Mouse (Mus musculus) hindbrain, postnatal 0 days (tissue): ENCODE measurements at regions not wholly inside any gene's neighbourhood (a gene's known extent, or its start where the extent isn't known, plus 50 kb on each side); places are given as distances from the start of the nearest gene placed in this dataset.

Experiments
- ATAC-seq: fragments of 200-750 bp; cut with Nextera tagmentation; 2 replicates; pipeline ENCODE4 v1.8.0; 2017; ENCODE audit warnings: mild to moderate bottlenecking, moderate TSS enrichment, moderate library complexity
- DNase-seq: peaks from one replicate; pipeline ENCODE4 v3.0.0-alpha.2; 2015; ENCODE audit warnings: low spot score
- H3K27ac ChIP-seq: fragments of 300-500 bp; sonication (generic); 2 replicates; pipeline ENCODE4 v1.5.1; 2014; ENCODE audit warnings: mild to moderate bottlenecking
- H3K27me3 ChIP-seq: fragments of 300-500 bp; sonication (generic); 2 replicates; pipeline ENCODE4 v1.6.1; 2014; ENCODE audit warnings: low read length, mixed read lengths; ENCODE audit not compliant: insufficient read depth
- H3K36me3 ChIP-seq: fragments of 300-500 bp; sonication (generic); 2 replicates; pipeline ENCODE4 v1.6.1; 2014; ENCODE audit warnings: low read length, mixed read lengths; ENCODE audit not compliant: insufficient read depth
- H3K4me1 ChIP-seq: fragments of 300-500 bp; sonication (generic); 2 replicates; pipeline ENCODE4 v1.6.1; 2014; ENCODE audit warnings: antibody characterized with exemption, low read length, mixed read lengths; ENCODE audit not compliant: insufficient read depth
- H3K4me2 ChIP-seq: fragments of 300-500 bp; sonication (generic); 2 replicates; pipeline ENCODE4 v1.6.1; 2014; ENCODE audit warnings: low read depth, mild to moderate bottlenecking, low read length, moderate library complexity, mixed read lengths
- H3K4me3 ChIP-seq: fragments of 300-500 bp; sonication (generic); 2 replicates; pipeline ENCODE4 v1.5.1; 2014; ENCODE audit warnings: low read length
- H3K9ac ChIP-seq: fragments of 300-500 bp; sonication (generic); replicated peaks from 2 replicates; pipeline ENCODE4 v1.6.1; 2014; ENCODE audit warnings: mild to moderate bottlenecking, low read length, moderate library complexity, mixed read lengths
- H3K9me3 ChIP-seq: fragments of 300-500 bp; sonication (generic); 2 replicates; pipeline ENCODE4 v1.6.1; 2016; ENCODE audit warnings: low read length, mixed read lengths
- CTCF ChIP-seq: IDR thresholded peaks from 2 replicates; pipeline ENCODE4 v1.5.1; 2016; ENCODE audit warnings: antibody characterized with exemption, control low read depth, low read depth
- WGBS: fragments of 180-500 bp; shearing (Covaris S2); extraction: QIAGEN DNeasy Blood & Tissue Kit; methylation state at CpG from one replicate; pipeline ENCODE4 v1.1.7; 2014; 5-methylcytosine and 5-hydroxymethylcytosine counted together

DNA sequence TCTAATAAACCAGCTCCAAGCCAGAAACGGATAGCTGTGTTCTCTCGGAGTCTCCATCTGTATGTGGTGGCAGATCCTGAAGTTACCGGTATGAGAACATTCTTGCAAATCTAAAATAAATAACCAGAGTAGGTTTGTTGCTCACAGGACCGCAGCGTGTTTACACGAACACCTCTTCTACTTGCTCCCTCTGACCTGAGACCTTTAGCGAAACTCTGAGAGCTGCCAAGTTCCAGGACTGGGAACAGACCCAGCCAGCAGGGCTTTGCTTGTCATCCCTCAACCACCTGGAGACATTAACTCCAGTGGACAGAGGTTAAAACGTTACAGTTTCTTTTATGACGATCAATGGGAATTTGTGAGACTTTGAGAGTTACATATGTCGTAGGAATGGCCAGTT lies 407.5 kb downstream of the Klf5 start:
- ATAC-seq (no peak), DNase-seq (no peak)
- Histone ChIP-seq H3K27me3 (no peaks in the 10 kb centered on the region), H3K9me3 (no peaks in the 10 kb centered on the region), H3K36me3 (no peaks in the 10 kb centered on the region), H3K4me2 (no peak overlapping the region), H3K4me3 (no peak overlapping the region), H3K9ac (no peak overlapping the region), H3K4me1 (no peaks in the 10 kb centered on the region), H3K27ac (no peak overlapping the region)
- WGBS: 91% methylated on average over 10 of the region's 10 CpGs
- TF ChIP-seq CTCF: no peak

DNA sequence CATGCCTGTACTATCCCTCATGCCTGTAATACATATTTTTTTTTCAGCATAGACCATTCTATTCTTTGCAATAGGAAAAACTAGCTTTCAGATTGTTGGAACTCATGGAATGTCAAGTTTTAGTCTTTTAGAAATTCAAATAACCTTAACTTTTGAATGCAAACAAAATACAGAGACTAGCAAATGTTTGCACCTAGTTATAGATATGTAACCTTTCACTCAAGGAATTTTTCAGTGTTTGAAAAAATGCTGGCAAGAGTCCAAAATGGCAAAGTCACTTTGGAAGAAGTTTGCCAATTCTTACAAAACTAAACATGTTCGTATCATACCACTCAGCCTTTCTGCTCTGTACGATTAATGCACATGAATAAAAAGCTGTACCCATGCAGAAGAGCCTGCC lies 409.6 kb downstream of the Klf5 start:
- no peak for ATAC-seq
- Histone ChIP-seq H3K9me3 (no peaks in the 10 kb centered on the region), H3K9ac (no peak overlapping the region), H3K4me1 (no peaks in the 10 kb centered on the region), H3K4me3 (no peak overlapping the region), H3K36me3 (no peaks in the 10 kb centered on the region), H3K27me3 (no peaks in the 10 kb centered on the region), H3K4me2 (no peak overlapping the region), H3K27ac (no peak overlapping the region)
- WGBS: 63% methylated on average over 2 of the region's 2 CpGs
- DNase-seq: no peak
- TF ChIP-seq CTCF: no peak

DNA sequence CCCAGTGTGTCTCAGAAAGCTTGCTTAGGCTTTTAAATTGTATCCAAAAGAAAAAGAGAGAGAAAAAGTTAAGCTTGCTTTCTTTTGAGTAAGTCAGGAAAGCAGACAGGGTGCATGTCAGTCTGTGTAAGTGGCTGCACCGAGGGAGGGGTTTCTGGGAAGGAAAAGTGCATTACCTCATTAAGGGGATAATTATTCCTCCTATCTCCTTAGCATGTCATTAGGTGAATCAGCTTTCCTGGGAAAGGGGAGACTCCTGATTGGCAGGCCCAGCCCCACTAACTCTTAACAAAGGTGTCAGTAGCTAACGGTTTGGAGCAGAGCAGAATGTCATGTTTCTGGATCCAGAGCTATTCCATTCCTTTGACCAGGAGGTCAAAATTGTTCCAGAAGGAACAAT lies 411.3 kb downstream of the Klf5 start:
- Histone ChIP-seq H3K9me3 (no peaks in the 10 kb centered on the region), H3K4me2 (no peak overlapping the region), H3K36me3 (no peaks in the 10 kb centered on the region), H3K27me3 (no peaks in the 10 kb centered on the region), H3K4me3 (no peak overlapping the region), H3K27ac (no peak overlapping the region), H3K9ac (no peak overlapping the region), H3K4me1 (no peaks in the 10 kb centered on the region)
- no peak for TF ChIP-seq CTCF
- DNase-seq: no peak
- no peak for ATAC-seq
- WGBS: 48% methylated on average over 2 of the region's 2 CpGs

DNA sequence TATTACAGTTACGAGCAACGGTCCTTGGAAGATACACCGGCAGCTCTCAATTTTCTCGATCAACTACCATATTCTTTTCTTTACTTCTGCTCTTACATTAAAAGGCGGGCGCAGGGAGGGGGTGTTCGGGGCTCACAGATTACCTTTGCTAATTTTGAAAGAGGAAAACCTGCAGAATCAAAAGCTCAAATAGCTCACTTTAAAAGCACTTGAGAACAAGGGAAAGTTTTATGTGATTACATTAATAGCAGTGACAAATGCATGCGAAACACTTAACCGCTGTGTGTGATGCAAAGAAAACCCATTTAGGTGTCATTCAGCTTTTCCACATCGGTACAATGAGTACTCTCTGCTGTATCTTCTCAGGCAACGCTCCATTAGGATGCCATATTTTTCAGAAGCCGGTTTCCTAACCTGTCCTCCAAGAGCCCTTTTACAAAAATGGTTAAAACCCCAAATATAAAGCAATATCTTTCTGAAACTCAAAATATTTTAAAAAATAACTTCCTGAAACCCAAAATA lies 412.2 kb downstream of the Klf5 start:
- Histone ChIP-seq H3K9ac (no peak overlapping the region), H3K27me3 (no peaks in the 10 kb centered on the region), H3K4me1 (no peaks in the 10 kb centered on the region), H3K27ac (no peak overlapping the region), H3K9me3 (no peaks in the 10 kb centered on the region), H3K4me3 (no peak overlapping the region), H3K36me3 (no peaks in the 10 kb centered on the region), H3K4me2 (no peak overlapping the region)
- no peak for DNase-seq
- TF ChIP-seq CTCF: no peak
- no peak for ATAC-seq
- 87% methylated on average over 12 of the region's 12 CpGs for WGBS

DNA sequence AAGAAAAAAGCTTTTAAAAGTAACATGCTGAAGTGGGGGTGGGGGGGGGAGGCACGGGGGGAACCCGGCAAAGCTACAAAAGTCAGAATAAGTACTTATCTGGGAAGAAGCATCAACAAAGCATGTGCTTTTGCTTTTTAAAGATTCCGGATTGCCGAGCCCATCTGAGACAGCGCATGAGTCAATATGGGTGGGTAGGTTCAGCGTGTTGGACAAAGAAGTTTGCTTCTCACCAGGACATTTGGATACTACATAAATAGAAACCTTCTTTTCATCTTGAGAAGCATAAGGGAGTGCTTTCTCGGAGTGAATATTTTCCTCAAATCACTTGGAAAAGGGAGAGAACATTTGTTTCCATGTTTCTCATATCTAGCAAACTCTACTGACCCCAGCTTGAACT lies 414.1 kb downstream of the Klf5 start:
- no peak overlapping the region for H3K4me2 ChIP-seq
- no peak overlapping the region for H3K4me3 ChIP-seq
- TF ChIP-seq CTCF: no peak
- H3K36me3 ChIP-seq: no peaks in the 10 kb centered on the region
- no peaks in the 10 kb centered on the region for H3K9me3 ChIP-seq
- H3K27me3 ChIP-seq: no peaks in the 10 kb centered on the region
- H3K4me1 ChIP-seq: no peaks in the 10 kb centered on the region
- no peak for DNase-seq
- H3K27ac ChIP-seq: no peak overlapping the region
- WGBS: 90% methylated on average over 7 of the region's 7 CpGs
- H3K9ac ChIP-seq: no peak overlapping the region
- no peak for ATAC-seq

DNA sequence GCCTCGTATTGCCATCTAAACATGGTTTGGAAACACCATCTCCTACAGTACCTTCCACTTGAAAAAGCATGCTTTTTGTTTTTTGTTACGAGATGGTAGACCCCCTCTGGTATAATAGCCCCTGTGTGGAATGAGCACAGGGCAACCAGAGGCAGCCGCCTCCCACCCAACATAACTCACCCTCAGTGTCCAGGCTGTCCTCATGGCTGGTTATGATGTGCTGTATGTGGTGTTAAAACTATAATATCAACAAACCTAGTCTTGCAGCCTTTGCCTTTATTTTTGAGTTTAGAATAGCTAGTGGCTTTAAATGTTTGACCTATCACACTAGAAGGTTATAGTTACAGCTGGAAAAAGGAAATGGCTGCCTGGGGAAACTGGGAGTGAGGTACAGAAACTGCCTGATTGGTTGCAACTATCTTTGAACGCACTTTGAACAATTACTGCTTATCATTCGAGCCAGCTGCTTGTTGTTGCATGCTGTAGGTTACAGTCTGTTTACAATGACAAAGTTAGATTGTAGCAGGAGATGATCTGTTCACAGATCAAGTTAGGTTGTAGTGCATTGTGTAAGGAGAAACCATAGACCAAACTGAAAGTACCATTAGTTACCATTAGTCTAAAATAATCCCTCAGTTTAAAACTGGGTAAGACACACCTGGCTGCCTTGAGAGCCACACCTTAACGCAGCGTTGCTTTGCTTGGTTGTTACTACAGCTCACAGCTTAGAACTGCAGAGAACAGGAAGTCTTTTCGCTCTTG lies 414.8 kb downstream of the Klf5 start:
- ATAC-seq (no peak), DNase-seq (no peak)
- H3K36me3 ChIP-seq: no peaks in the 10 kb centered on the region
- no peaks in the 10 kb centered on the region for H3K27me3 ChIP-seq
- H3K9ac ChIP-seq: no peak overlapping the region
- WGBS: 90% methylated on average over 8 of the region's 8 CpGs
- no peak overlapping the region for H3K27ac ChIP-seq
- TF ChIP-seq CTCF: no peak
- H3K4me3 ChIP-seq: no peak overlapping the region
- no peaks in the 10 kb centered on the region for H3K4me1 ChIP-seq
- H3K9me3 ChIP-seq: no peaks in the 10 kb centered on the region
- H3K4me2 ChIP-seq: no peak overlapping the region

DNA sequence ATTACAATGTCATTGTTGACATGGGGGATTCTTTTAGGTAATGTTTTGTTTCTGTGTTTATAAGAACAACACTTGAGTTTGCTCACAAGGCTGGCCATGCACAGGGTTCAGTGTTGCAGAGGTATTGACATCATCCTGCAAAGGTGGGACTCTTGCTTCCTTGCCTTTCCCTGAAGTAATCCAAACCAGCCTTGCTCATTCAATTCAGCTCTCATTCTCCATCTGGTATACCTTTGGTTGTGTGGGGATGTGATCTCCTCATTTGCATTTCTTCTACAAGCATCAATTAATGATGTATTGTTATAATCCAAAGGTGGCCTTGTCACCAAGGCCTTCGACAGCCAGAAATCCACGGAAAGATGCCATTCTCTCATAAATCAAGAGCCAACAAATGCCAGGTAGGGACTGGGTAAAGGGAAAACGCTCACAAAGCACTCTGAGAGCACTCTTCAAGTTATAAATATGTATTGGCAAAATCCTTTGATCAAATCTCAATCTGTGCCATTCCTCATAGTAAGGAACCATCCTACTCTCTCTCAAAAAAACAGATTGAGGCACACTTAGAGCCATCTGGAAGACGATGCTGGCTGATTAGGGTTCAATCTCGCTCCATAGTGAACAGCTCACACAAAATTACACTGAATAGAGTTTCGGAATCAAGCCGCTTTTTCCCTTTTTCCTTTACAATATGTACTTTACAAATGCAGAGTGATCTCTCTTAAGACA lies 435.1 kb downstream of the Klf5 start:
- H3K9ac ChIP-seq: no peak overlapping the region
- 82% methylated on average over 7 of the region's 7 CpGs for WGBS
- TF ChIP-seq CTCF: no peak
- DNase-seq (no peak), ATAC-seq (no peak)
- H3K9me3 ChIP-seq: no peaks in the 10 kb centered on the region
- no peaks in the 10 kb centered on the region for H3K4me1 ChIP-seq
- no peak overlapping the region for H3K27ac ChIP-seq
- no peaks in the 10 kb centered on the region for H3K27me3 ChIP-seq
- H3K36me3 ChIP-seq: no peaks in the 10 kb centered on the region
- no peak overlapping the region for H3K4me2 ChIP-seq
- H3K4me3 ChIP-seq: no peak overlapping the region
